Comparison of ENCODE assay signal across 10 mouse cellular contexts in the genomic region with DNA sequence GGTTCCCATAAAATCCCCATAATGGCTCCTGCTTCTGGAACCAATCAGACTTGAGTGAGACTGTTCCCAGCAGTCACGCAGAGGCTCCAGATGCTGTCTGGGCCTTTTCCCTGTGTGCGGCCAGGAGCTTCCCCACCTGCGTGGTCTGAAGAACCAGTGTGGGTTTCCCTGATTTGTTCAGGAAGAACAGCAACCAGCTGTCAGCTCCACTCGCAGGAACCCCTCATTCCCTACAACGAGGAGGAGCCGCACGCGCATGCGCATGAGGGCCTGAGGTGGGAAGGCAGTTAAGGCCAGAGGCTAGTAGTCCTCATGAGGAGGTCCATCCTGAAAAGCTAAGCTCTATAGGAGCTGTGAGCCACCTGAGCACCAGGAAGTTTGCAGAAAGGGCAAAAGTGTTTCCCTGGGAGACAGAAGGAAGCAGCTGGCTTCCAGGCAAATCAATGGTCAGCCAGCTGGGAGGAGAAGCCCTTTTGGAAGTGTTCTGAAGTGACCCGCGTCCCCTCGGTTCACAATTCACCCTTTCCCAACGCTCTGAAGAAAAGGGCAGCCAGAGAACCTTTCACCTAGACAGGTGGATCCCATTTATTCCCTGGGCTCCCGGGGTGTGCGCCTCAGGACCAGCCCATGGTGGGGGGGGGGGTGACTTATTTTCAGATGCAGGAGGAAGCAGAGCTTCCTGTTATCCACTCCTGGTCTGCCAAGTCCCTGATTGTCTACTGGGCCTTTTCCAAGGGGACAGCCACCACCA. TPM values are rescaled to one million over a fixed set of nuclear protein-coding genes. Genes with fewer than 3 reads are reported as not detected.
DNase-seq lines count a peak whose midpoint lies in the region; ATAC-seq and TF ChIP-seq lines count a peak whose summit lies in the region.
"Had no signal": no experiment of that assay in that cellular context is flagged by ENCODE, and none has a peak within 500 bp of the region (broad histone marks: within the 10 kb centered on the region; RNA-seq: fewer than 3 reads in every experiment).

No protein-coding gene starts in this region.

- no peak overlapping the region; the same call in 1 of the 2 replicates for H3K27ac ChIP-seq in kidney, embryonic 14.5 days (ENCODE audit: low read depth, low read length)
- H3K27ac ChIP-seq in limb, embryonic 14.5 days (replicated peaks; ENCODE audit: low read depth, low read length), result peak overlapping the region; percentile 40; the same call in 1 of the 2 replicates
- H3K27ac ChIP-seq in thymus, adult 2 months (ENCODE audit: control insufficient read depth, insufficient read depth, low read length), result no peak overlapping the region
- H3K27ac ChIP-seq in liver, embryonic 11.5 days (ENCODE audit: low read depth, low read length), result no peak overlapping the region
- H3K27ac ChIP-seq: forebrain, embryonic 13.5 days had no signal

- H3K36me3 ChIP-seq in kidney, embryonic 14.5 days (ENCODE audit: control insufficient read depth, insufficient read depth, low read length), result no peaks in the 10 kb centered on the region
- no peaks in the 10 kb centered on the region for H3K36me3 ChIP-seq in limb, embryonic 14.5 days (ENCODE audit: control insufficient read depth, insufficient read depth, low read length)
- H3K36me3 ChIP-seq in thymus, adult 2 months (ENCODE audit: control insufficient read depth, insufficient read depth, low read length), result no peaks in the 10 kb centered on the region
- H3K36me3 ChIP-seq in liver, embryonic 11.5 days (ENCODE audit: control insufficient read depth, insufficient read depth, low read length), result no peaks in the 10 kb centered on the region

- peak; percentile 34 for DNase-seq in kidney, adult 18-20 months
- DNase-seq in embryo, embryonic 9.5 days (ENCODE audit: extremely low spot score), result peak; percentile 32
- peak; percentile 47 to 80 for DNase-seq in heart, adult 9 months (ENCODE audit: low spot score in 2 of 2)
- DNase-seq in limb, embryonic 14.5 days (ENCODE audit: low spot score), result peak; percentile 51
- no peak for DNase-seq in spleen, postnatal 10 days (ENCODE audit: low spot score in 2 of 2)
- no peak for DNase-seq in thymus, adult 2 months
- DNase-seq in liver, embryonic 11.5 days (ENCODE audit: low spot score), result no peak

- peaks cover 17% of the 10 kb centered on the region for H3K4me1 ChIP-seq in kidney, embryonic 14.5 days (ENCODE audit: control insufficient read depth, insufficient read depth, low read length)
- H3K4me1 ChIP-seq in limb, embryonic 14.5 days (ENCODE audit: control insufficient read depth, insufficient read depth, low read length), result peaks cover 24% of the 10 kb centered on the region
- peaks cover 3% of the 10 kb centered on the region; the same call in 1 of the 2 replicates for H3K4me1 ChIP-seq in thymus, adult 2 months (replicated peaks; ENCODE audit: control insufficient read depth, insufficient read depth, low read length)
- peaks cover 19% of the 10 kb centered on the region for H3K4me1 ChIP-seq in liver, embryonic 11.5 days (replicated peaks; ENCODE audit: control insufficient read depth, insufficient read depth, low read length)

- H3K4me2 ChIP-seq in kidney, embryonic 14.5 days (replicated peaks; ENCODE audit: low read depth, low read length), result no peak overlapping the region
- H3K4me2 ChIP-seq in limb, embryonic 14.5 days (replicated peaks; ENCODE audit: low read depth, low read length, severe bottlenecking), result peak overlapping the region; percentile 3; the same call in 1 of the 2 replicates
- no peak overlapping the region for H3K4me2 ChIP-seq in liver, embryonic 11.5 days
- H3K4me2 ChIP-seq: forebrain, embryonic 13.5 days had no signal

- 60% methylated on average over 15 of the region's 15 CpGs for WGBS in kidney, embryonic 14.5 days
- 22% methylated on average over 15 of the region's 15 CpGs for WGBS in limb, embryonic 14.5 days
- 88% methylated on average over 15 of the region's 15 CpGs for WGBS in thymus, adult 2 months
- WGBS in liver, embryonic 11.5 days, result 63% methylated on average over 15 of the region's 15 CpGs

- no peaks in the 10 kb centered on the region for H3K9me3 ChIP-seq in kidney, embryonic 14.5 days (ENCODE audit: control insufficient read depth, low read length)
- H3K9me3 ChIP-seq in limb, embryonic 14.5 days (ENCODE audit: control insufficient read depth, low read length), result no peaks in the 10 kb centered on the region
- no peaks in the 10 kb centered on the region for H3K9me3 ChIP-seq in liver, embryonic 11.5 days (ENCODE audit: control insufficient read depth, low read length)
- H3K9me3 ChIP-seq: forebrain, embryonic 13.5 days had no signal

- no peak overlapping the region for H3K4me3 ChIP-seq in kidney, embryonic 14.5 days (ENCODE audit: low read length)
- no peak overlapping the region for H3K4me3 ChIP-seq in limb, embryonic 14.5 days (replicated peaks; ENCODE audit: low read length)
- H3K4me3 ChIP-seq in thymus, adult 2 months (ENCODE audit: control insufficient read depth, insufficient read depth, low read length), result no peak overlapping the region
- H3K4me3 ChIP-seq in liver, embryonic 11.5 days (ENCODE audit: low read depth, low read length), result no peak overlapping the region
- H3K4me3 ChIP-seq: forebrain, embryonic 13.5 days; myocyte had no signal

- no peak for TF ChIP-seq POLR2A in limb, embryonic 14.5 days (IDR thresholded peaks at IDR 0.05; ENCODE audit: borderline replicate concordance, extremely low read depth, insufficient read depth, insufficient read length)
- TF ChIP-seq POLR2A in thymus, adult 2 months (IDR thresholded peaks at IDR 0.05; ENCODE audit: control insufficient read depth, extremely low read depth, insufficient read depth, low read length, poor library complexity), result no peak

- ATAC-seq in kidney, embryonic 14.5 days (ENCODE audit: low FRiP score, low TSS enrichment), result no peak
- peak; percentile 71 for ATAC-seq in limb, embryonic 14.5 days (ENCODE audit: low FRiP score, low read depth)
- no peak for ATAC-seq in liver, embryonic 11.5 days (replicated peaks; ENCODE audit: low FRiP score)
- ATAC-seq: forebrain, embryonic 13.5 days had no signal

- TF ChIP-seq CTCF in thymus, adult 2 months (IDR thresholded peaks at IDR 0.05; ENCODE audit: borderline replicate concordance, control insufficient read depth, extremely low read depth, insufficient read depth, low read length, poor library complexity), result no peak

- no peak overlapping the region for H3K9ac ChIP-seq in kidney, embryonic 14.5 days (ENCODE audit: low read depth, low read length)
- H3K9ac ChIP-seq in limb, embryonic 14.5 days (ENCODE audit: low read depth, low read length, severe bottlenecking), result no peak overlapping the region
- no peak overlapping the region for H3K9ac ChIP-seq in liver, embryonic 11.5 days (ENCODE audit: low read depth, low read length)
- H3K9ac ChIP-seq: forebrain, embryonic 13.5 days had no signal

- H3K27me3 ChIP-seq in kidney, embryonic 14.5 days (ENCODE audit: control insufficient read depth, insufficient read depth, low read length), result no peaks in the 10 kb centered on the region
- H3K27me3 ChIP-seq in limb, embryonic 14.5 days (ENCODE audit: control insufficient read depth, insufficient read depth, low read length), result no peaks in the 10 kb centered on the region
- H3K27me3 ChIP-seq in thymus, adult 2 months (ENCODE audit: control insufficient read depth, insufficient read depth, low read length), result no peaks in the 10 kb centered on the region
- H3K27me3 ChIP-seq in liver, embryonic 11.5 days (replicated peaks; ENCODE audit: control insufficient read depth, insufficient read depth, low read length), result peaks cover 9% of the 10 kb centered on the region; the same call in 1 of the 2 replicates

RNA-seq across cellular contexts. Expression of gene Psen2, which starts 23.0 kb away (rescaled TPM):
- polyA plus RNA-seq in kidney, embryonic 14.5 days (2014; fragmentation: Nextera tagmentation; extraction: Ambion mirVana), result 15.4 and 17.1 TPM in 2 replicates
- 23.0 and 23.4 TPM in 2 replicates for polyA plus RNA-seq in limb, embryonic 14.5 days (2012; rRNA removed)
- 14.1 and 17.1 TPM in 2 replicates for polyA plus RNA-seq in limb, embryonic 14.5 days (2014; fragmentation: Nextera tagmentation; extraction: Ambion mirVana)
- polyA plus RNA-seq in thymus, adult 2 months (2012; rRNA removed), result 35.2 and 39.9 TPM in 2 replicates
- polyA plus RNA-seq in liver, embryonic 11.5 days (2014; fragmentation: Nextera tagmentation; extraction: Ambion mirVana), result 30.9 and 31.3 TPM in 2 replicates

RNA-seq across cellular contexts. Expression of gene Itpkb, which starts 44.0 kb away (rescaled TPM):
- 7.3 and 7.7 TPM in 2 replicates for polyA plus RNA-seq in kidney, embryonic 14.5 days (2014; fragmentation: Nextera tagmentation; extraction: Ambion mirVana)
- 16.2 and 17.4 TPM in 2 replicates for polyA plus RNA-seq in limb, embryonic 14.5 days (2012; rRNA removed)
- polyA plus RNA-seq in limb, embryonic 14.5 days (2014; fragmentation: Nextera tagmentation; extraction: Ambion mirVana), result 8.4 and 10.1 TPM in 2 replicates
- polyA plus RNA-seq in thymus, adult 2 months (2012; rRNA removed), result 69.0 and 73.0 TPM in 2 replicates
- polyA plus RNA-seq in liver, embryonic 11.5 days (2014; fragmentation: Nextera tagmentation; extraction: Ambion mirVana), result 4.1 and 4.3 TPM in 2 replicates

Comparison
In these comparisons a context has a peak if more than half of its experiments do, and no peak if none do; other contexts are left out.
1. DNase-seq: peak in kidney, adult 18-20 months (single experiment), embryo, embryonic 9.5 days (single experiment), heart, adult 9 months (2 of 2) and limb, embryonic 14.5 days (single experiment); none in spleen, postnatal 10 days (0 of 2), thymus, adult 2 months (single experiment) and liver, embryonic 11.5 days (single experiment).